Mouse (Mus musculus) C2C12 (cell line): ENCODE data around the gene Lrtm2.

Experiments used
- CEBPB ChIP-seq: IDR thresholded peaks from one replicate; pipeline ENCODE4 v1.6.1; 2011; ENCODE audit warnings: low read depth, mild to moderate bottlenecking, control low read depth, moderate library complexity
- CTCF ChIP-seq: IDR thresholded peaks from one replicate; pipeline ENCODE4 v1.5.1; 2011; ENCODE audit not compliant: control insufficient read depth, insufficient read depth, insufficient read length
- FOSL1 ChIP-seq: IDR thresholded peaks from one replicate; pipeline ENCODE4 v1.8.0; 2011; ENCODE audit warnings: mild to moderate bottlenecking, low read length; ENCODE audit not compliant: poor library complexity, insufficient read depth, severe bottlenecking
- MAX ChIP-seq: IDR thresholded peaks from one replicate; pipeline ENCODE4 v1.6.1; 2011; ENCODE audit warnings: mild to moderate bottlenecking, control low read depth
- MYOD1 ChIP-seq: IDR thresholded peaks from one replicate; pipeline ENCODE4 v1.6.1; 2011; ENCODE audit warnings: low read depth; ENCODE audit not compliant: control insufficient read depth, insufficient read length
- MYOG ChIP-seq: IDR thresholded peaks from one replicate; pipeline ENCODE4 v1.6.1; 2011; ENCODE audit not compliant: control insufficient read depth, insufficient read length; ENCODE audit errors: extremely low read depth
- USF1 ChIP-seq: IDR thresholded peaks from one replicate; pipeline ENCODE4 v1.6.1; 2011; ENCODE audit warnings: low read depth, mild to moderate bottlenecking, control low read depth, moderate library complexity

- TF ChIP-seq CTCF, result no peak
- TF ChIP-seq MYOD1, result no peak
- TF ChIP-seq MYOG, result no peak
- no peak for TF ChIP-seq CEBPB
- TF ChIP-seq USF1, result no peak
- TF ChIP-seq MAX, result no peak
- no peak for TF ChIP-seq FOSL1
Measured at GRCm38 (mm10) chr6:119326541-119326940, 4.0 kb downstream of the Lrtm2 start.
